Mouse (Mus musculus) spleen, adult 12 weeks (tissue): ENCODE measurements at regions not wholly inside any gene's neighbourhood (a gene's known extent, or its start where the extent isn't known, plus 50 kb on each side); places are given as distances from the start of the nearest gene placed in this dataset.

Experiments used
- DNase-seq: peaks from one replicate; pipeline ENCODE4 v3.0.0; 2022; ENCODE audit warnings: low spot score

- no peak for DNase-seq
Observed at GRCm38 (mm10) chr9:41834487-41835404, 289.4 kb downstream of the Sorl1 start.

GRCm38 (mm10) chr9:41833408-41833807 lies 290.7 kb downstream of the Sorl1 start:
- DNase-seq: no peak

DNA sequence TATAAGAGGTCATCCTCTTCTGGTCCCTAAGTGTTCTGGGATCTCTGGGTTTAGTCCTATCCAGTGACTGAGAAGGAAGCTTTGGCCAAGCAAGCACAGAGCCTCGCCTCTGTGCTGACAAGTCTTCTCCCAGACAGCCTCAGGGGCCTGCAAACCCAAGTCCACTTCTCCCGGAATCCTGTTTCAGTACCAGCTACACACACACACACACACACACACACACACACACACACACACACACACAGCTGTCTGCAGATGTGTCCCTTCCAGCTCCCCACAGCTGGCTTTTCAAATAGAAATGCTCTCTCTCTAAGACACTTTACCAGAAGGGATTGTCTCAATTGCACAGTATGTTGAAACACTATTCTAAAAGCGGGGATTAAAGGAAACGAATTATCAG lies 296.7 kb downstream of the Sorl1 start:
- no peak for DNase-seq

- DNase-seq: no peak
Observed at GRCm38 (mm10) chr9:41821401-41821800, 302.7 kb downstream of the Sorl1 start.

GRCm38 (mm10) chr9:41817740-41818461 lies 306.2 kb downstream of the Sorl1 start:
- DNase-seq: no peak

DNA sequence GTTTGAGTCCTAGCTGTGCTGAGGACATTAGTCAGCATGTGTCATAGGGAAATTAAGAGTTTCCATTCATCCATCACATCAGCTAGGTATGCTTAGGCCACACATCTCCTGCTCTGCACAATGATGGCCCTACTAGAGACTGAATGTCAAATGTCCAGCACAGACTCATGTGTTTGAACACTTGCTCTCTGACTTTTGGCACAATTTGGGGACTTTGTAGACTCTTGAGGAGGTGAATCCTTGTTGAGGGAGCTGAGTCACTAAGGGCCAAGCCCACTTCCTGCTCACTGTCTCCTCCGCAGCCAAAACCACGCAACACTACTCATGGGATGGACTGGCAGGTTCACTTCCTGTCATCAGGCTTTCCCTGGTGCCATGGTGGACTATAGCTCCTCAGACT lies 308.2 kb downstream of the Sorl1 start:
- DNase-seq: no peak

DNA sequence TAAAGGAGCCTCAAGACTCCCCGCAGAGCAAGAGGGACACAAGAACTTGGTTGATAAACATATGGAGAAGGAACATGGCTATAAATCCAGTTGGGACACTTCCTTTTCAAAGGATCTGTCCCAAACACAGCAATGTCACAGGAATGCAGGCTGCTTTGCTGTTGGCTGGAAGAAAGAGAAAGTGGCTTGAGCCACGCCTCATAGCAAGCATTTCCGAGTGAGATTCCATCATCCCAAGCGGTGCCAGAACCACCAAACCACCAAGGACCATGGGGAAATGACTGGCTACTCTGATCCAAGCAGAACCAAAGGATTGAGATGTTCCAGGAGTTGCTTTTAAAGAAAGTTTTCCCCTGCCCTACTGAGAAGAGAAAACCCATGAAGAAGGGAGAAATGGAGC lies 314.8 kb downstream of the Sorl1 start:
- DNase-seq: no peak

GRCm38 (mm10) chr9:41808791-41809190 lies 315.3 kb downstream of the Sorl1 start:
- no peak for DNase-seq

- no peak for DNase-seq
Observed at GRCm38 (mm10) chr9:41806289-41806621, 317.8 kb downstream of the Sorl1 start.

- no peak for DNase-seq
Observed at GRCm38 (mm10) chr9:41805491-41806288, 318.4 kb downstream of the Sorl1 start.

- no peak for DNase-seq
Observed at GRCm38 (mm10) chr9:41804711-41805331, 319.3 kb downstream of the Sorl1 start.

- DNase-seq: no peak
Observed at GRCm38 (mm10) chr9:41803680-41804460, 320.2 kb downstream of the Sorl1 start.

DNA sequence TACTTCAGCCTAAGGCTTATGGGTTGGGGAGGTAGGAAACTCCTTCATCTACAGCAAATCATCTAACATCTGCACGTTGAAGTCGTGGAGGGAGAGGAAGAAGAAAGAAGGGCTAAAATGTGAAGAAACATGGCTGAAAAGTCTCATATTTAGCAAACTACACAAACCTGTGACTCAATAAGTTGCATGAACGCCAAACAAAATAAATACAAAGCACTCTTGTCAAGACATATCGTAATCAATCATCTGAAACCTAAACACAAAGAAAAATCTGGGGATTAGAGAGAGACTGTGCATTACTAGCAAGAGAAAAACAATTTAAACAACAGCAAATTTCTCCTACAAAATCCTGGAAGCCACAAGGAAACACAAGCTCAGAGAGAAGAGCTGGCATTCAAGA lies 322.7 kb downstream of the Sorl1 start:
- DNase-seq: no peak

GRCm38 (mm10) chr9:41792830-41793213 lies 331.3 kb downstream of the Sorl1 start:
- no peak for DNase-seq

DNA sequence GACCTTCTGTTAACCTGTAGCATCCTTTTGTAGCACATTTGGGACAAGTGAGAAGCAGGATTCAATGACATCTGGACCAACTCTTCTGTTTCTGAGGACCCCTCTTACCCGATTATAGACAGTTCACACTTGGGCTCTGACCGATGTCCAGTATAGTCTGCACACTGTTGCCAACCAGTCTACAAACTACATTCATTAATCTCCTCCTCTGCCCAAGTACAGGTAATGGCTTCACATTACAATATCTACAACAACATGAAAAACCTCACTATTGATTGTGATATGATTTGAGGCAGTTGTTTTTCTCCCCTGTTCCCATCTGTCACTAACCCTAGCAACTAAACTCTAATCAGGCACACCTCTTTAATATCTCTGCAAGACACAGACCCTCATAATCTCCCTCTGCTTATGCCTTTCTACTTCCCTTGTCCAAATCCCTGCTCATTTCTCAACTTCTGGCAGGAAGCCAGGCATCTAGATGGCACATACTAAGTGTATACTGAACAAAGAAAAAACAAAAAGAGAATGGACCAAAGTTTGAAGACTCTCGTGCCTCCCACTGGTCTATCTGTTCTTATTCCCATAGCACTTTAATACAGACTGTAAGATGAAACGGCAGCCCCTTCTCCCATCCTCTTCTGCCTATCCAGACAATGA lies 331.8 kb downstream of the Sorl1 start:
- DNase-seq: no peak

DNA sequence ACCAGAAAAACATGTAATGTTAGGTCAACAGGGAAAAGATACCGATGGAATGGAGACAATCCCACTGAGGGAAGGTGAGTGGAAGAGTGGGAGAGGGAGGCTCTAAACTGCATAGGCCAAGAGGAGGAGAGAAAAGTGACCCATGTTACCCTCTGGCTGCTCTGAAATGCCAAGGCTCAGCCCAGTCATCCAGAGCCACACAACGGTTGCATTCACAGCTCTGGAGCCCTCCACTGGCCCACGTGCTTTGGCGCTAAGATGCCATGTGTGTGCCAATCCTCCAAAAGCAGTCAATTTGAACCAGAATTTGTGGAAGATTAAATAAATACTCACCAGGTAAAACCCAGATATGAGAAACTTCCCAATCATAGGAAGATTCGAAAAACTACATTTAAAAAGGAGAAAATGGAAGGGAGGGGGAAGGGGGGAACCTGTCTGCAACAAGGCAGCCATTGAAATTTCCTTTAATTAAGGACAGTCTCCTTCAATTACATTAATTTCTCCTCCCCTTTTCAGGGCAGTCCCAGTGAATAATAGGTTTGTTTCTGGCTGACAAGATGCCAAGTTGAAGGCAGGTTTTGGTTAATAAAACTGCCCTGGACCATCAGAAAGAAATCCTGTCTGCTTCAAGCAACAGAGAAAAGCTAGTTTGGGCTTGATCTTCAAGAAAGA lies 332.5 kb downstream of the Sorl1 start:
- DNase-seq: no peak

- DNase-seq: no peak
Observed at GRCm38 (mm10) chr9:41785131-41785530, 339.0 kb downstream of the Sorl1 start.

DNA sequence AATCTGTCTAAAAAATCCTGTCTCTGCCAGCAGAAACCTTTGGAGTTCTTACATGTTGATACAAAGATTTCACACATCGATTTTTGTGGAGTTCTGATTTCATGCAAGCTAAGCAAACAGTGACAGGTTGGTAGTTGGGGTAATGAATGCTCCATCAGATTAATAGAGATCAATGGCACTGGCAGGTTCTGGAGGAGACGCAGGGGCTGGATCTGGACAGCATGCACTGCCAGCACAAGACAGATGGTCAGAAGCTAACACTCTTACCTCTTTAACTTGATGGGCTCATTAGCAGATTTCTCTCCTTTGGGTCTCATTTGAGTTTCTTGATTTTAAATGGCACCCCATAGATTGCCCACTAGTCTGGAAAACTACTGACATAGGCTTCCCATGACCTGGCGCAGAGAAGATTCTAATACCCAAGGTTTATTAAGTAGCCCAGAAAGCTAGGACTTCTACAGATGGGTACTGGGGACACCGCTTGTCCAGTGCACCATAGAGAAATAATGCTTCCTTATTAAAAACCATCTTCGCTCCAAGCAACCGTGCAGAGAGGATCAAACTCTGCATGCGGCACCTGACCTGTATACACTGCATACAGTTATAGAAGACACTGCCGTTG lies 351.7 kb downstream of the Sorl1 start:
- no peak for DNase-seq

GRCm38 (mm10) chr9:41771276-41771675 lies 352.8 kb downstream of the Sorl1 start:
- DNase-seq: no peak

DNA sequence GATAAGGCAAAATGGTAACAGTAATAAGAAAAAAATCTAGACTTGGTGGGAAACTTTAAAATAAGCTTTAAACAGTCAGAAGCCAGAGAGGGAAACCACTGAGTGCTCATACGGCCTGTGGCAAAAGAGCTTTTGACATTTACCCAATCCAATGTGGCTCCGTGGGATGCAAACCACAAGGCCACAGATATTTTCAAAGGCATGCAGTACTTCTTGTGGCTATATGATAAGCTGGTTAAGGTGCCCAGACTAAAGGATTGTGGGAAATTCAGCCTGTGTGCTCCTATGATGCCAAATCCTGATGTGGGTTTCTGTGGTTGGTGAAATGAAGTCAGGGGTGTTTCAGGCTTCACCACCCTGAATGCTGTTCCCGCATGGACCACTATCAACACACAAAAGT lies 355.8 kb downstream of the Sorl1 start:
- DNase-seq: no peak
